Mouse (Mus musculus) cerebellum, adult 9-10 months (tissue): ENCODE measurements at regions not wholly inside any gene's neighbourhood (a gene's known extent, or its start where the extent isn't known, plus 50 kb on each side); places are given as distances from the start of the nearest gene placed in this dataset.

Experiments
- DNase-seq: peaks from one replicate; pipeline ENCODE4 v3.0.0; 2022

DNA sequence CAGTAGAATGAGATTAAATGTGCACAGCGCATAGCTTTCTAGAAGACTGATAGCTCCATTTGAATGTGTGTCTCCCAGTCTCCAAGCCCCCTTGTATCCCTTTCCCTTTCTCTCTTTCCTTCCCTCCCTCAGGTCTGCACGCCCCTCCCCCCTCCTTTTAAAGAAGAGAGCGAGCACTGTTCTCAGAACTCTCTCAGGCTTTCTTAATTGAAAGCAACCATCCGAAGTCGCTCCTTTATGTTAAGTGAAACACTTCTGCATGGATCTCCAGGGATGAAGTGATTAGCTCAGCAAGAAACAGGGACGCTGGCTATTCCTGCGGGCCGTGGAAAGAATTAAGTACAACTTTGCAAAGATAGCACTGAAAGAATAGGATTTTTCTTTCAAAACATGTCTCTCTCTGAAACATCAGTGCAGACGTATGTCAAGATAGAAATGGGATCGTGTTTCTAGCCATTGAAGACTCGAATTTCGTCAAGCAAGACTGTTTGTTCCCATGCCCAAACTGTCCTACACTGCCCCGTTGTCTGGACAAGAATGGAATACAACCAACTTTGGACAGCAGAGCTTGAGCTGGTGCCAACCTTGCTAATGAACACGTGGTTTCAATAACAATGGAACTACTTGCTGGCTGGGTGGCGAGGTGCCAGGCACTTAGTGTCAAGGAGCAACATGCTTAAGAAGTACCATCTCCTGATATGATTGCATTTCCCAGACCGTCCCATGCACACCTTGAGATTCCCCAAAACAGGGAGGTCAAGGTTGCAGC, 289.2 kb upstream of the Rnaseh2b start:
- DNase-seq: peak; percentile 7

GRCm38 (mm10) chr14:62003797-62004196, 288.6 kb upstream of the Rnaseh2b start:
- no peak for DNase-seq

GRCm38 (mm10) chr14:62008707-62009106, 283.7 kb upstream of the Rnaseh2b start:
- DNase-seq: no peak

DNA sequence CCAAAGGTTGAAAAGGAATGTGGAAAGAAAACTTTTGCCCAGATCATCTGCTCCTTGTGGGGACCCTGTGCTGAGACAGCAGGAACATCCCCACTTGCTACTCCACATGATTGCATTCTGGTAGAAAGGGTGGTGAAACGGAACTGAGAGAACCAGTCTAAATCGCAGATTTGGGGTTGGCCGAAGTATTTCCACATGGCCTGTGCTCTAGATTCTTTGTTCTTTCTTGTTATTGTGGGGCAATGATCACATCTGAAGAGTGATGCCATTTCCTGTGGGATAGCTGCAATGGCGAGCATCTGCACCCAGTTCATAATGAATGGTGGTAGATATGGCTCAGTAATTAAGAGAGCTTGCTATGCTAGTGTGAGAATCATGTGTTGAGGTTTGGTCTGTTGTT, 273.6 kb upstream of the Rnaseh2b start:
- no peak for DNase-seq

- DNase-seq: no peak
Measured at GRCm38 (mm10) chr14:62020996-62021395, 271.4 kb upstream of the Rnaseh2b start.

- no peak for DNase-seq
Measured at GRCm38 (mm10) chr14:62022193-62022592, 270.2 kb upstream of the Rnaseh2b start.

DNA sequence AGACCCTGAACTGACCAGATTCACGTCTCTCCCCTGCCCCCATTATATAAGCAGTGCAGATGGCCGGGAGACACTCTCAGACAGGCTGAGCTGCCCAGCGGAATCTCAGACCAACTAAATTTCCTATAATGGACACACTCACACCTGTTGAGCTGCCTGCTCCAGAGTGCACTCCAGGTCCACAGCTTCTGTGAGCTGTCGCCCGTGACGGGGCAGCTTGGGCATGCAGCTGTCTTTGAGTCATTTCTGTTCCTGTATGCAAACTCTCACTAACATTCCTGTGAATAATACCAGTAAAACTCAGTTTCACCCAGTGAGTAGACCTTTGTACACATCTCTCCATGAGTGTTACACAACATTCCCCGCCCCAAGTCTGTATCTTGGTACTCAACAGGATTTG, 269.4 kb upstream of the Rnaseh2b start:
- no peak for DNase-seq

DNA sequence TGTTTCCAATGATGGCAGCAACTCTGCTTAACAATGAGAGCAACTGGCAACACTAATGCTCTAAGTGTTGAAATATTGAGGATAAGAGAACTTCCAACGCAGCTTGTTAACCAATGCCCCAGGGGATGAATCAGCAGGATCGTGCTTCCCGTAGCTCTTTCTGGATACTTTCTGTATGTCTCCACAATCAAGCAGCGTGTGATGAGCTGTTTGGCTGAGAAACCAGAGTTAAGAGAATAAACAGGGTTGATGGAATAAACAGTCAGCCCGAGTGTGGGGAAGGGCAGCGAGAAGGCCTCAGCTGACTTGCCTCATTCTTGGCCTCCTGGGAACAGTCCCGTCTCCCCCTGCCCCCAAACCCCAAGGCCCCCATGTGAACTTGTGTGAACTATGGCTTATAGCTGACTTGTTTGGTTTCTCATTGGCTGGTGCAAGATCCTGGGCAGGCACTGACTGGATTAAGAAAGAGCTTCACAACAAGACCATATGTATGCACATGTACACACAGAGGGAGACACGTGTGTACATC, 264.6 kb upstream of the Rnaseh2b start:
- no peak for DNase-seq

- no peak for DNase-seq
Measured at GRCm38 (mm10) chr14:62030059-62030458, 262.3 kb upstream of the Rnaseh2b start.

- no peak for DNase-seq
Measured at GRCm38 (mm10) chr14:62033661-62034060, 258.7 kb upstream of the Rnaseh2b start.

- DNase-seq: no peak
Measured at GRCm38 (mm10) chr14:62034664-62035063, 257.7 kb upstream of the Rnaseh2b start.

GRCm38 (mm10) chr14:62035416-62035815, 257.0 kb upstream of the Rnaseh2b start:
- no peak for DNase-seq

- DNase-seq: no peak
Measured at GRCm38 (mm10) chr14:62037514-62037913, 254.9 kb upstream of the Rnaseh2b start.

DNA sequence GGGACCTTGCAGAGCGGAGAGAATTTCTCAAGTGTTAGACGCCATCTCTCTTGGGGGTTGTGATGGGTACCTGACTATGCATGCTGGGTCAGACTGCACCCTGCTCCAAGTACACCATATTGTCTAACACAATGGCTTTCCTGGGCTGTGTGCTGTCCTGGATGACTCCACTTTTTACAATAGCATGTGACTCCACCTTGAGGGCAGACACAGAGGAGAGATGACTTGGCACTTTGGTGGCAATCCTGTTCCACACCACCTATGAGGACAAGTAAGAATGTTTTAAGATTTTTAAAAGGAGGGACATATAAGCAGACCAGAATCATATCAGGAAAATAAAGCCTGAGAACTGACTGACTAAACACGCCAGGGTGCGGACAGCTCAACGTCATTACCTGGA, 254.5 kb upstream of the Rnaseh2b start:
- DNase-seq: no peak

DNA sequence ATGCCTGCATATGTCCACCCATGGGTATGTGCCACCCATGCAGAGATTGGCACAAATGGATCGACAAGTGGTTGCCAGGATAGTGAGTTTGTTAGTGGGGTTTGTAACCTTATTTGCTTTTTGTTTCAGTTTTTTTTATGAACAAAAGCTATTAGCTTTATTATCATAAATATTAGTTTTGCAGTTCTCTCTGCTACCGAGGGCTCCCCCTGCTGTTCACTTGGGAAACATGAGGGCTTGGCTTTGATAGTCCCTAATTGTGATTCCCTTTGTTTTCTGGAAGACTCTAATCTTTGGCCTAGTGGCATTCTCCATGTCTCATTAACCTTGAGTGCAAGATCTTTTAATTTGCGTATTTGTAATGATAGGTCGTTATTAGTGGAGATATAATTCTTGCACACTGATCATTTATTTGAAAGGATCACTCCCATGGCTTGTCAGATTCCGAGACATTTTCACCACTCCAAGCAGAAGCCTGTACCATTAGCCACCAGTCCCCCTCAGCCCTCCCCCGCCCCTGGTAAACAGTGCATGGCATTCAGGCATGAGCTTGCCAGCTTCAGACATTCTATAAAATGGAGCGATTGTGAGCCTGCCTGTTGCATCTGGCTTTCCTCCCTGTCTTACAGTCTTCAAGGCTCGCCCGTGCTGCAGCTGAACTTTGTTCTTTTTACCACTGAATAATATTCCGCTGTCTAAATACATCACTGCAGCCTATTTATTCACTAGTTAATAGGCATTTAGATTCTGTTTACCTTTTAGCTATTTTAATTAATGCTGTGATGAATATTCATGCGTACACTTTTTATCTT, 249.9 kb upstream of the Rnaseh2b start:
- peak; percentile 55 for DNase-seq

DNA sequence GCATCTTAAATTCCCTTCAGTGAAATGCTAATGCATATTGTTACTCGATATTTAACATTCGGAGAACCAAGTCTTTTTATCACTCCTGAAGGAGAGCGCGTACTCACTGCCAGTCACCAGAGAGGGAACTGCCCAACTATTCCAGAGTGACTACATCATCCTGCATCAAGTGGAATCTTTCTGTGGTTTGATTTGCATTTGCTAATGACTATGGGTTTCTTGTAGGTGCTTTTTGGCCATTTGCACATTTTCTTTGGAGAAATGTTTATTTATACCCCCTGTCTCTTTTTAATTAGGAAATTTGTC, 249.3 kb upstream of the Rnaseh2b start:
- DNase-seq: no peak

GRCm38 (mm10) chr14:62050941-62051340, 241.4 kb upstream of the Rnaseh2b start:
- DNase-seq: no peak

DNA sequence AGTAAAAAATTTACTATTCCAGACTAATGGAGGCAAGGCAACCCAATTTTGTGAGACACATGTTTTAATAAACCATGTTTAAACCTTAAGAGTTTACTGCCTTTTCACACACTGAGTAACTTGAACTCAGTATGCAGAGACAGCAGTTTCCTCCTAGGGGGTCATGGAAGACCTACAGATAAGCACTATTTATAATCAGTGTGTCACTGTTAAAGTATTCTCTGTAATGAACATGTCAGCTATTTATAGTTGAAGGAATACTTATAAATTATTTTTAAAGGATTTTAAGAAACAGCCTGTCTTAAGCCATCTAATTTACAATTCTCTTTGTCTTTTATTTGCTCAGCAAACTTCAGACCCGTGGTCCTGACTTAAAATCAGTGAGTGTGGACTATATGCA, 240.5 kb upstream of the Rnaseh2b start:
- no peak for DNase-seq

DNA sequence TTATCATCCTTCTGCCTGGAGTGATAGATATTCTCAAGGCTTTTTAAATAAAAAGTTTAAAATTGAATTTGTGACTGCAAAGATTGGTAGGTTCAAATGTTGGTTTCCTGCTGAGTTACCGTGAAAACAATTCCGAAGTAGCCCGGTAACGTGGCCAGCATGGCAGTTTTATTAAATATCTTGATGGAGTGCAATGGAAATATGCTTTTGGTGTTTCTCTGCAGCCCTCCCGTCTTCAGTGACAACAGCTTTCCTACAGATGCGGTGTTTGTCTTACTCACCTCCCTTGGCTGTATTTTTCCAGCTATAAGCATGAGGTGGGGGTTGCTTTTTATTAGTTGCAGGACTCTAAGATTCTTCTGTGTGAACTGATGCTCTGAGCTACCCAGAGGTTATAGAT, 239.4 kb upstream of the Rnaseh2b start:
- DNase-seq: no peak

- DNase-seq: no peak
Measured at GRCm38 (mm10) chr14:62057096-62057495, 235.3 kb upstream of the Rnaseh2b start.

GRCm38 (mm10) chr14:62058100-62058499, 234.3 kb upstream of the Rnaseh2b start:
- no peak for DNase-seq

DNA sequence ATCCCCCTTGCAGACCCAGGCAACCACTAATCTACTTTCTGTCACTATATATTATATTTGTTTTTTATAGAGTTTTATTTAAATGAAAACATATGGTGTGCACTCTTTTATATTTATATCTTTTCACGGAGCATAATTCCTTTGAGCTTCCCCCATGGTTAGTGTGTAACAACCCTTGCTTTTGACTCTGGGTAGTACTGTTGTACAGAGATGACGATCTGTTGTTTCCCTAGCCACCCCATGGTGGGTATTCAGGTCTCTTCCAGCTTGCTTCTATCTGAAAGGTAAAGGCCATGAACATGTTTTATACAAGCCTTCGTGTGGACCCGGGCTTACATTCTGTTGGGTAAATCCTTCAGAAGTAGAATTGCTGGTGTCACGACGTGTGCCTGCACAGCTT, 221.2 kb upstream of the Rnaseh2b start:
- no peak for DNase-seq

DNA sequence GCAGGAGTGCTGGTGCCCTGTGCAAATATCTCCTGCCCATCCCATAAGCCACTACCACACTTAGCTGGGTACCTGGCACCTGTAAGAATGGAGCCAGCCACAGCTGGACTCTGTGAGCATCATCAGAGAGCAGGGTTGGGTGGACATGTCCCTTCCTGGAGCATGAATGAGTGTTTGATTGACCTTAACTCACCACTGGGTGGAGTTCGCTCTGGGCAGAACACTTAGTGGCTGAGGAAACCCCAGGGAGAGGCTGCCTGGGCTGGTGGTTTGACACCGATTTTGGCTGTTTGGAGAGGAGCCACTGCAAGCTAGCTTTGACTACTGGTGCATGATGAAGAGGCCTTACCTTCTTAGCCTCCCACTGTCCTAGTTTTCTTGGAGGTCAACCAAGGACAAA, 208.3 kb upstream of the Rnaseh2b start:
- no peak for DNase-seq

GRCm38 (mm10) chr14:62088174-62088573, 204.2 kb upstream of the Rnaseh2b start:
- no peak for DNase-seq
